Mouse (Mus musculus) stomach, embryonic 14.5 days (tissue): ENCODE data around the gene Celf5. TPM values are rescaled to one million over a fixed set of nuclear protein-coding genes. Genes with fewer than 3 reads are reported as not detected.

Source experiments
- ATAC-seq: fragments of 200-750 bp; cut with Nextera tagmentation; 2 replicates; pipeline ENCODE4 v1.8.0; 2017; ENCODE audit warnings: low read depth, moderate TSS enrichment; ENCODE audit not compliant: insufficient number of reproducible peaks, insufficient read depth, low FRiP score
- H3K27ac ChIP-seq: fragments of 300-500 bp; sonication (generic); 2 replicates; pipeline ENCODE4 v1.5.1; 2014; ENCODE audit warnings: mild to moderate bottlenecking, low read length, moderate library complexity, mixed read lengths
- H3K27me3 ChIP-seq: fragments of 300-500 bp; sonication (generic); 2 replicates; pipeline ENCODE4 v1.6.1; 2014; ENCODE audit warnings: low read length, control low read depth, mixed read lengths; ENCODE audit not compliant: control insufficient read depth, insufficient read depth
- H3K36me3 ChIP-seq: fragments of 300-500 bp; sonication (generic); 2 replicates; pipeline ENCODE4 v1.6.1; 2014; ENCODE audit warnings: mild to moderate bottlenecking, control low read depth, low read length, moderate library complexity, mixed read lengths; ENCODE audit not compliant: control insufficient read depth, insufficient read depth
- H3K4me1 ChIP-seq: fragments of 300-500 bp; sonication (generic); 2 replicates; pipeline ENCODE4 v1.6.1; 2014; ENCODE audit warnings: low read length, control low read depth, mixed read lengths; ENCODE audit not compliant: control insufficient read depth, insufficient read depth
- H3K4me2 ChIP-seq: fragments of 300-500 bp; sonication (generic); replicated peaks from 2 replicates; pipeline ENCODE4 v1.6.1; 2014; ENCODE audit warnings: low read depth, low read length, control low read depth
- H3K4me3 ChIP-seq: fragments of 300-500 bp; sonication (generic); 2 replicates; pipeline ENCODE4 v1.5.1; 2014; ENCODE audit warnings: low read depth, low read length, control low read depth
- H3K9ac ChIP-seq: fragments of 300-500 bp; sonication (generic); replicated peaks from 2 replicates; pipeline ENCODE4 v1.6.1; 2014; ENCODE audit warnings: low read depth, mild to moderate bottlenecking, control low read depth, low read length, moderate library complexity, mixed read lengths
- H3K9me3 ChIP-seq: fragments of 300-500 bp; sonication (generic); 2 replicates; pipeline ENCODE4 v1.6.1; 2016; ENCODE audit warnings: low read depth, low read length, control low read depth; ENCODE audit not compliant: control insufficient read depth
- WGBS: fragments of 180-500 bp; shearing (Covaris S2); extraction: QIAGEN DNeasy Blood & Tissue Kit; methylation state at CpG from one replicate; pipeline ENCODE4 v1.1.7; 2014; 5-methylcytosine and 5-hydroxymethylcytosine counted together
- polyA plus RNA-seq: library from polyadenylated mRNA; unstranded; fragments of >200 nt; fragmentation: Nextera tagmentation; extraction: Ambion mirVana; gene quantifications from 2 replicates; pipeline ENCODE4 v1.2.1, GENCODE M21; 2014

The Celf5 gene
- polyA plus RNA-seq, 1 experiment from 2014 or later, result 1.7 TPM

DNA sequence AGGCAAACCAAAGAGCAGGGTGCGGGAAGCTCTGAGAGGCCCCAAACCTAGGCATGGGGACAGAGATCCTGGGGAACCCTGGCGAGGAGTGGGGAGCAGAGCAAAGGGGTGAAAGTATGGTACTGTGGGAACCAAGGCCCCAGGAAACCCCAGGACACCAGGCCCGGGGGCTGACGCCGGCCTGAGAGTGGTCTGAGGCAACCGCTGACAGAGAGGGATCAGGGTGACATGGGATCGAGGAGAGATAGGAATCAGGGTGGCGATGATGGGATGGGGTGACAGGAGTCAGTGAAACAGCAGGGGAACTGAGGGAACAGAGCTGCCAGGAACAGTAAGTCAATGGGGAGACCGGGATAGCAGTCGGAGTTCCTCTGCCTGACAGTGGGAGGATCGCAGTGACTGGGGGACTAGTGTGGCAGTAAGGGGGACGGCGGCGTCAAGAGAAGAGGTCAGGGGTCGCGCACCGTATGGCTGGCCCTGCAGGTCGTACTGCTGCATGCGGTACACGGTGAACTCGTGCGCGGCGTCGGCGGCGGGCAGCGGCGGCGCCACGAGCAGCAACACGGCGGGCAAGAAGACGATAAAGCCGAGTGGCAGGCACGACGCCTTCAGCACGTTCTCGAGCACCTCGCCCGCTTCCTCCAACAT is 13.2 kb upstream of the Celf5 start:
- Histone ChIP-seq H3K36me3 (peaks cover 23% of the 10 kb centered on the region), H3K4me1 (peaks cover 12% of the 10 kb centered on the region), H3K27ac (0 out of 2 replicates have a peak overlapping the region, but pooled peaks have one; percentile 44), H3K27me3 (no peaks in the 10 kb centered on the region), H3K4me2 (peak overlapping the region; percentile 93), H3K9ac (peak overlapping the region; percentile 85), H3K4me3 (peak overlapping the region; percentile 70), H3K9me3 (no peaks in the 10 kb centered on the region)
- ATAC-seq, result peak; percentile 12; the same call in 1 of the 2 replicates
- WGBS, result 2% methylated on average over 41 of the region's 41 CpGs

DNA sequence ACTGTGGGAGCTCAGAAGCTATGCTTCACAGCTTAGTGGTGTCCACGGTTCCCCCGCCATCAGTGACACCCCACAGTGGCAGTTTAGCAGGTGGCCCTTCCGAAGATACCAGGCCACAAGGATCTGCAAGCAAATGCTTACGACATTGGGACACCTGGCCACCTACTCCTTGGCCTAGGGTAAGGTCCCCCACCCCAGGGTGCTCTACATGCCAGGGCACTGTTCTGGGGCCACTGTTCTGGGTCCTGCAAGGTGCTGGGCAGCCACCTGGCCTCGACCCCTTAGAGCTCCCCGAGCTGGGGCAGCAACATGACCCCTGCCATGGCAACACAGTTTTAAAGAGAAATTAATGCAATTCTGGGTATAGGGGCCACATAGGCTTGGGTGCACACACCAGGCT is 12.6 kb upstream of the Celf5 start:
- WGBS, result 70% methylated on average over 6 of the region's 6 CpGs
- Histone ChIP-seq H3K9ac (peak overlapping the region; percentile 85), H3K4me2 (peak overlapping the region; percentile 93), H3K9me3 (no peaks in the 10 kb centered on the region), H3K27me3 (no peaks in the 10 kb centered on the region), H3K36me3 (peaks cover 29% of the 10 kb centered on the region), H3K27ac (no peak overlapping the region), H3K4me1 (peaks cover 12% of the 10 kb centered on the region), H3K4me3 (peak overlapping the region; percentile 70)
- no peak for ATAC-seq

DNA sequence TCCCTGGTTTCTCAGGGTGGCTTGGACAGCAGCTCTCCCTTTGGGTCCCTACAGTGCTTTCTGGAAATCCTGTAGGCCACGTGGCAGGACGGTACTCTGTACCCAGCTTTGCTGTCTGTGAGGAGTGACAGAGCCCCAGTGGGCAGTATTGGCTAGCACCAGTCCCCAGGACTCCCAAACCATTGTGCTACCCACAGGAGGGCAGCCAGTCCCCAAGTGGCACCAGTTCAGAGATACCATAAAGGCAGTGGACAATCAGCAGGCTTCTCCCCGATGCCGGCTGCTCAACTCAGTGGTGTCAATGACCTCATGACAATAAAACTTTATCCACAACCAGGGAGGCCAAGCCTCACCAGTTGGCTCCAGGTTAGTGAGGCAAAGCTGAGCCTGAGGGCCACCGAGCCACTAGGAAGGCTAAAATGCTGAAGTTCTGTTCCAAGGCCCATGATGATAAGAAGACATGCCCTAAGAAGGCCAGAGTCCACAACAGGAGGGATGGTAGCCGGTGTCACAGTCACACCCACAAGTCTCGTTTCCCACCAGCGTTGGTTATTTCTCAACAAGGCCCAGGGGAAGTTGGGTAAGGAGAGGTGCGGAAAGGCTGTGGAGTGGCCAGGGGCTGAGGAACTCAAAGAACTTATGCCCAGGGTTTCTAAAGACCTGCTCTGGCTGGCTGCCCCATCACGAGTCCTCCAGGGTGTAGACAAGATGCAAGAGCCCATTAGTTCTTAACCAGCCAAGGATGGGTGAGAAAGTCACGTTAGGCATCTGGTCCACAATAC is 11.9 kb upstream of the Celf5 start:
- Histone ChIP-seq H3K27ac (no peak overlapping the region), H3K9me3 (no peaks in the 10 kb centered on the region), H3K4me3 (no peak overlapping the region), H3K27me3 (no peaks in the 10 kb centered on the region), H3K36me3 (peaks cover 36% of the 10 kb centered on the region), H3K9ac (no peak overlapping the region), H3K4me2 (peak overlapping the region; percentile 93; the same call in 1 of the 2 replicates), H3K4me1 (peaks cover 12% of the 10 kb centered on the region)
- WGBS, result 84% methylated on average over 11 of the region's 11 CpGs
- ATAC-seq, result no peak

DNA sequence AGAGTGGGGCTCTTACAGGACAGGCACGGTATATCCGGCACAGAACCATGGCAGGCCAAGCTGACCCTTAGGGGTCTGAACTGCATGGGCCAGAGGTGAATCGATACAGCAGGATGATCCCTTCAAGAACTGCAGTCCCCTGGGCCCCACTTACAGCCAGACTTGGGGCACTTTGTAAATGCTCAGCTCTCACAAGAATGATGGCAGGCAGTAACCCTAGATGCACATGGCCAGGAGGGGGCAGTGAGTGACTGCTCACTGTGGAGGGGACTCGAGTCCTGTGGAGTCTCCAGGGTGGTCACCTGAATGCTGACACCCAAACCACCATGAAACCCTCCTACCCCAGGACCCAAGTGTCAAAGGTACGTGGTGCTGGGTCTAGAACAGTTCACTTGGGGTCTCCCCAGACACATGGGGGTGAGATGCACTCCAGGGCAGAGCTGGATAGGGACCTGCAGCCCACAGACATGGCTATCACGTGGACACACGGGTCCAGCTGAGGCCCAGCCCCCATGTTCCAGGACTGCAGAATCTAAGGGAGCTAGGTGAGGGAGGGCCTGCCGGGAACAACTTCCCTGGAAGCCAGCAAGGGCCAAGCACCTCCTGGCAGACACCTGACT is 11.2 kb upstream of the Celf5 start:
- Histone ChIP-seq H3K9me3 (no peaks in the 10 kb centered on the region), H3K4me1 (peaks cover 12% of the 10 kb centered on the region), H3K27me3 (no peaks in the 10 kb centered on the region), H3K27ac (no peak overlapping the region), H3K4me2 (no peak overlapping the region), H3K36me3 (peaks cover 42% of the 10 kb centered on the region), H3K4me3 (no peak overlapping the region), H3K9ac (no peak overlapping the region)
- no peak for ATAC-seq
- 82% methylated on average over 8 of the region's 8 CpGs for WGBS

DNA sequence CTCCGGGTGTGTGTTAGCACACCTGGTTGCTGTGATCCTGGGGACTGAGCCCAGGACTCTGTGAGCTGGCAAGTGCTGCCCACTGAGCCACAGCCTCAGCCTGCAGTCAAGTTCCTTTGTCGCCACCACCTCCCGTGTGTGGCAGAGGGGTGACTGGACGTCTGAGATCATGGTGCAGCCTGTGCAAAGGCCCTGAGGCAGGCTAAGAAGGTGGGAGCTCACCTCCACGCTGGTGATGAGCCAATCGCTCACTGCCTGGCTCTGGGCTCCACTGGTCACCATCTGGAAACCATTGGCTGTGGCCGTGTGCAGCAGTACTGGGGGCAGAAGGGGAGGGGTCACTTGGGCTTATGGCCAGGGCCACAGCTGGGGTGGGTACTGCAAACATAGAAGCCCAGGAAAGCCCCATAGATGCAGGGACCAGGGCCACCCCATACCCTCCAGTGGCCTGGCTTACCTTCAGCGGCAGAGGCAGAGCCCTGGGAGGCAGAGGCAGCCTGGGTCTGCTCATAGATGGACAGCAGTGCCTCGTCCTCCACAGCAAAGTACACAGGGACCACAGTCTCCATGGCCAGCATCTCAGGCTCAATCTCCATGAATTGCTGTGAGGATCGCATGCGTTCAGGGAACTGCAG is 10.2 kb upstream of the Celf5 start:
- no peak for ATAC-seq
- H3K36me3 ChIP-seq, result peaks cover 52% of the 10 kb centered on the region

DNA sequence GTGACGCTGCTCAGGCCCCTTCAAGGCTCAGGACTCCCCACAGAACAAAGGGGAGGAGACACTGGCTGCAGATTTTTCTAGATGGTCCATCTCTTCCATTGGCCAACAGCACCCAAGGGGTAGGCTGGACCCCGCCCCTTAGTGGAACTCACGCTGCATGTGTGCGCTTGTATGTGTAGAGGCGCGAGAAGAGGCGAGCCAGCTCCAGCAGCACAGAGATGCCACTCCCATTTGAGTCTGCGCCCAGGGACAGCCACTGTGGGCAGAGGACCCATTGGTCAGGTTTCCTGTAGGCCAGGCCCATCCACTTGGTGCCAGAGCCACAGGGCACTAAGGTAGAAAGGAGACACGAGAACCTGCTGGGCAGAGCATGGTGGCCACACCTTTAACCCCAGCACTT is 8.5 kb upstream of the Celf5 start:
- Histone ChIP-seq H3K27ac (no peak overlapping the region), H3K36me3 (peaks cover 62% of the 10 kb centered on the region)
- WGBS, result 90% methylated on average over 9 of the region's 9 CpGs

More for the DNA sequence above, 10.2 kb upstream of the Celf5 start:
- H3K4me2 ChIP-seq, result no peak overlapping the region
- no peak overlapping the region for H3K9ac ChIP-seq
- no peak overlapping the region for H3K27ac ChIP-seq
- no peak overlapping the region for H3K4me3 ChIP-seq
- no peaks in the 10 kb centered on the region for H3K9me3 ChIP-seq
- peaks cover 12% of the 10 kb centered on the region for H3K4me1 ChIP-seq
- 91% methylated on average over 11 of the region's 11 CpGs for WGBS
- no peaks in the 10 kb centered on the region for H3K27me3 ChIP-seq

DNA sequence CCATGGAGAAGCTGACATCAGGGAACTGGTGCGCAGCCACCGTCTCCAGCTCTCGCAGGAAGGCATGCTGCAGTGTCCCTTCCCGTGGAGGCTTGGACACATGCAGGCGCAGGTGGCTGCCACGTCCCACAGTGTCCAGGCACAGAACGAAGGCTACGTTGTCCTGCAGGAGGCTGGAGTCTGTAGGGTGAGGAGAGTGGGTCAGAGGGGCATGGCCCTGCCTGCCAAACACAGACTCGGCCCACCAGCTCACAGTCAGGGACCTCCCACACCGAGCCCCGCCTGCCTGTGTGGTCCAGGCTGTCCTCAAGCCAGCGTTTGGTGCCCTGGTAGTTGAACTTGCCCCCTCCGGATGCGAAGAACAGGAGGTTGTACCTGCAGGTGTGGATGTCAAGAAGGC is 7.4 kb upstream of the Celf5 start:
- ATAC-seq, result no peak
- H3K4me2 ChIP-seq, result no peak overlapping the region
- H3K27ac ChIP-seq, result no peak overlapping the region
- H3K27me3 ChIP-seq, result no peaks in the 10 kb centered on the region
- H3K9me3 ChIP-seq, result no peaks in the 10 kb centered on the region
- peaks cover 7% of the 10 kb centered on the region for H3K4me1 ChIP-seq
- peaks cover 62% of the 10 kb centered on the region for H3K36me3 ChIP-seq
- no peak overlapping the region for H3K4me3 ChIP-seq
- no peak overlapping the region for H3K9ac ChIP-seq
- 77% methylated on average over 14 of the region's 14 CpGs for WGBS

More for the DNA sequence above, 8.5 kb upstream of the Celf5 start:
- H3K27me3 ChIP-seq, result no peaks in the 10 kb centered on the region
- H3K9ac ChIP-seq, result no peak overlapping the region
- no peak for ATAC-seq
- H3K4me1 ChIP-seq, result peaks cover 12% of the 10 kb centered on the region
- no peak overlapping the region for H3K4me3 ChIP-seq
- H3K9me3 ChIP-seq, result no peaks in the 10 kb centered on the region
- no peak overlapping the region for H3K4me2 ChIP-seq

DNA sequence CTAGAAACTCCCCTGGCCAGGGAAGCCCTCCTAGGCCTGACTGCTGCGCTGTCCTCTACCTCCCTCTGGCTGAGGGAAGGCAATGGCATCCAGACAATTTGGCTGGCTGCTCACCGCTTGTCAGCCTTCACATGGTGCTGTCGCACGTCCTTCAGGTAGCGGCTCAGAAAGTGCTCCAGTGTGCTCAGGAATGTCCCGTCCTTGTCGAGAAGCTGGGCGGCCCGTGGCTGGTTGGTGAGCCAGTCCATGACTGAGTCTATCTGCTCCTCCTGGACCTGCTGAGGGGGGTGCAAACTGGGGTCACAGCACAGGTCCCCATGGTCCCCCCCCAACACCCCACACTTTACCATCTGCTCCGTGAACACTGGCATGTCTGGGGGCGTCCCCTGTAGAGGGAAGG is 5.6 kb upstream of the Celf5 start:
- H3K27ac ChIP-seq, result no peak overlapping the region
- H3K27me3 ChIP-seq, result no peaks in the 10 kb centered on the region
- no peak for ATAC-seq
- no peaks in the 10 kb centered on the region for H3K9me3 ChIP-seq
- WGBS, result 82% methylated on average over 11 of the region's 11 CpGs
- H3K4me3 ChIP-seq, result no peak overlapping the region
- H3K4me2 ChIP-seq, result no peak overlapping the region
- H3K36me3 ChIP-seq, result peaks cover 61% of the 10 kb centered on the region
- no peaks in the 10 kb centered on the region for H3K4me1 ChIP-seq
- no peak overlapping the region for H3K9ac ChIP-seq
